ENCODE assay signal across 8 mouse cellular contexts in the genomic region with DNA sequence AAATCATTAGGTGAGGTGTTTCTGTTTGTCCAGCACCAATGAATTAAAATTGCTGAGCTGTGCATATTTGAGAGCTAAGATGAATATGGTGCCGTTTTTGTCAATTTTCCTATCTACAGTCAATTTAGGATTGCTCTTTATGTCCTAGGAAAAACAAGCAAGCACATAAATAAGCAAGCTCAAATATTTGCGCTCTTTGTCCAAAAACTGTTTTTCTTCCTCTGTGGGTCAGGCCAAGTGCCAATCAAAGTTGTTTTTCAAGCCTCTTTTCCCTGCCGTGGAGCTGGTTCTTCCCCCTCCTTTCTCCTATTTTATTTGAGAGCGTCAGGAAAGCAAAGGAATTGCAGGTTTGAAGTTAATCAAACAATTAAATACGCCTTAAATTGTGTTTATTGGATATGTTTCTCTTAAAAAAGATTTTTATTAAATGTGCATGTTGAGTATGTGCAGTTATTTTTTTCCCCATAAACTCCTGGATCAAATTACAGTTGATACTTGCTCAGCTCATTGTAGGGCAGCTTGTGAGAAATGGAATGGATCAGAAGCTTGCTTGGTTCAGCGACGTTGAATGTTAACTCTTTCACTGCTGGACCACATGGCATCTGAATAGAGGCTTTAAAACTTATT. TPM values are rescaled to one million over a fixed set of nuclear protein-coding genes. Genes with fewer than 3 reads are reported as not detected.
DNase-seq lines count a peak whose midpoint lies in the region; ATAC-seq and TF ChIP-seq lines count a peak whose summit lies in the region.

No protein-coding gene starts in this region.

- ATAC-seq in heart, embryonic 16.5 days (replicated peaks; ENCODE audit: extremely low read depth, insufficient read depth, low FRiP score), result no peak
- ATAC-seq in limb, embryonic 14.5 days (ENCODE audit: low FRiP score, low read depth), result no peak

- 0 out of 2 replicates have a peak, but pooled peaks have one; percentile 39 for TF ChIP-seq POLR2A in cortical plate, adult 2 months (IDR thresholded peaks at IDR 0.05; ENCODE audit: extremely low read depth, insufficient read depth, low read length)
- TF ChIP-seq POLR2A in limb, embryonic 14.5 days (IDR thresholded peaks at IDR 0.05; ENCODE audit: borderline replicate concordance, extremely low read depth, insufficient read depth, insufficient read length), result no peak
- TF ChIP-seq POLR2A in olfactory bulb, adult 2 months (IDR thresholded peaks at IDR 0.05; ENCODE audit: insufficient read depth, low read depth, low read length), result no peak

- peak; percentile 34 for TF ChIP-seq CTCF in layer of hippocampus, adult 2 months (conservative IDR thresholded peaks at IDR 0.05)
- no peak for TF ChIP-seq CTCF in cortical plate, adult 2 months (IDR thresholded peaks at IDR 0.05; ENCODE audit: extremely low read depth, insufficient read depth, low read length)
- no peak for TF ChIP-seq CTCF in olfactory bulb, adult 2 months (IDR thresholded peaks at IDR 0.05; ENCODE audit: insufficient read depth, low read depth, low read length)

- WGBS in heart, embryonic 16.5 days, result 6% methylated on average over 7 of the region's 7 CpGs
- WGBS in limb, embryonic 14.5 days, result 1% methylated on average over 7 of the region's 7 CpGs
- 0% methylated on average over 7 of the region's 7 CpGs for WGBS in olfactory bulb, adult 2 months

- DNase-seq in layer of hippocampus, adult 2 months (ENCODE audit: low spot score in 2 of 2), result peak; percentile 20 to 23
- DNase-seq in layer of hippocampus, adult 9-10 months (ENCODE audit: low spot score), result no peak
- peak; percentile 59 for DNase-seq in limb, embryonic 14.5 days (ENCODE audit: low spot score)
- no peak for DNase-seq in thymus, postnatal 0 days (ENCODE audit: low spot score)
- DNase-seq in layer of hippocampus, adult 8-10 months (ENCODE audit: low spot score in 2 of 2), result no peak

- no peaks in the 10 kb centered on the region for H3K36me3 ChIP-seq in heart, embryonic 16.5 days (ENCODE audit: control insufficient read depth, insufficient read depth)
- H3K36me3 ChIP-seq in limb, embryonic 14.5 days (ENCODE audit: control insufficient read depth, insufficient read depth, low read length), result no peaks in the 10 kb centered on the region

- peaks cover 3% of the 10 kb centered on the region; the same call in 1 of the 2 replicates for H3K4me1 ChIP-seq in cortical plate, adult 2 months (ENCODE audit: control insufficient read depth, insufficient read depth, low read length)
- no peaks in the 10 kb centered on the region; the same call in none of the 2 replicates for H3K4me1 ChIP-seq in heart, embryonic 16.5 days (ENCODE audit: control insufficient read depth, insufficient read depth, low read length)
- H3K4me1 ChIP-seq in limb, embryonic 14.5 days (ENCODE audit: control insufficient read depth, insufficient read depth, low read length), result peaks cover 17% of the 10 kb centered on the region
- H3K4me1 ChIP-seq in olfactory bulb, adult 2 months (ENCODE audit: control insufficient read depth, insufficient read depth, low read length), result peaks cover 5% of the 10 kb centered on the region

- H3K4me3 ChIP-seq in layer of hippocampus, adult 2 months, result peak overlapping the region; percentile 96
- peak overlapping the region; percentile 79 for H3K4me3 ChIP-seq in cortical plate, adult 2 months (ENCODE audit: insufficient read depth, low read length)
- peak overlapping the region; percentile 83 for H3K4me3 ChIP-seq in heart, embryonic 16.5 days (ENCODE audit: low read length)
- peak overlapping the region; percentile 76 for H3K4me3 ChIP-seq in limb, embryonic 14.5 days (replicated peaks; ENCODE audit: low read length)
- H3K4me3 ChIP-seq in olfactory bulb, adult 2 months (ENCODE audit: insufficient read depth, low read depth, low read length), result peak overlapping the region; percentile 48

- no peaks in the 10 kb centered on the region for H3K27me3 ChIP-seq in heart, embryonic 16.5 days (ENCODE audit: control insufficient read depth, insufficient read depth, low read length)
- H3K27me3 ChIP-seq in limb, embryonic 14.5 days (ENCODE audit: control insufficient read depth, insufficient read depth, low read length), result no peaks in the 10 kb centered on the region

- peak overlapping the region; percentile 95 for H3K27ac ChIP-seq in layer of hippocampus, adult 2 months
- no peak overlapping the region for H3K27ac ChIP-seq in cortical plate, adult 2 months (ENCODE audit: insufficient read depth, low read length)
- peak overlapping the region; percentile 14; the same call in 1 of the 2 replicates for H3K27ac ChIP-seq in heart, embryonic 16.5 days (ENCODE audit: low read length)
- H3K27ac ChIP-seq in limb, embryonic 14.5 days (replicated peaks; ENCODE audit: low read depth, low read length), result peak overlapping the region; percentile 92; the same call in 1 of the 2 replicates
- H3K27ac ChIP-seq in olfactory bulb, adult 2 months (ENCODE audit: insufficient read depth, low read depth, low read length), result no peak overlapping the region

- H3K9ac ChIP-seq in heart, embryonic 16.5 days (ENCODE audit: low read length), result peak overlapping the region; percentile 86
- peak overlapping the region; percentile 82 for H3K9ac ChIP-seq in limb, embryonic 14.5 days (ENCODE audit: low read depth, low read length, severe bottlenecking)

- H3K9me3 ChIP-seq in heart, embryonic 16.5 days (replicated peaks; ENCODE audit: control insufficient read depth, low read length), result no peaks in the 10 kb centered on the region
- no peaks in the 10 kb centered on the region for H3K9me3 ChIP-seq in limb, embryonic 14.5 days (ENCODE audit: control insufficient read depth, low read length)

- H3K4me2 ChIP-seq in heart, embryonic 16.5 days (ENCODE audit: low read depth, low read length), result peak overlapping the region; percentile 91
- H3K4me2 ChIP-seq in limb, embryonic 14.5 days (replicated peaks; ENCODE audit: low read depth, low read length, severe bottlenecking), result peak overlapping the region; percentile 55

RNA-seq across cellular contexts. Expression of a gene that starts 2.6 kb away (rescaled TPM):
- total RNA-seq in layer of hippocampus, adult 2 months (2021), result 10 to 100 TPM; 66.8 TPM
- polyA plus RNA-seq in cortical plate, adult 2 months (2012; rRNA removed), result 32.4 and 36.7 TPM in 2 replicates
- polyA plus RNA-seq in heart, embryonic 16.5 days (2015; fragmentation: Nextera tagmentation; extraction: Ambion mirVana), result 9.2 and 10.1 TPM in 2 replicates
- polyA plus RNA-seq in limb, embryonic 14.5 days (2012; rRNA removed), result 25.3 and 28.1 TPM in 2 replicates
- polyA plus RNA-seq in limb, embryonic 14.5 days (2014; fragmentation: Nextera tagmentation; extraction: Ambion mirVana), result 21.1 and 31.5 TPM in 2 replicates
- 243 TPM in 1 of 2 replicates, not detected in the other for polyA plus RNA-seq in olfactory bulb, adult 2 months (2012; ENCODE audit: insufficient read depth, insufficient read length, low replicate concordance, missing spikeins)
- polyA plus RNA-seq in thymus, postnatal 0 days (2015; fragmentation: Nextera tagmentation; extraction: Ambion mirVana), result 18.8 and 19.3 TPM in 2 replicates
- 10 to 100 TPM; 57.5 to 84.9 (median 73.2) TPM for total RNA-seq in layer of hippocampus, adult 8-10 months (2022)

Comparison
In these comparisons a context has a peak if more than half of its experiments do, and no peak if none do; other contexts are left out.
1. DNase-seq: peak in layer of hippocampus, adult 2 months (2 of 2) and limb, embryonic 14.5 days (single experiment); none in layer of hippocampus, adult 9-10 months (single experiment), thymus, postnatal 0 days (single experiment) and layer of hippocampus, adult 8-10 months (0 of 2).
2. H3K27ac ChIP-seq: peak in layer of hippocampus, adult 2 months (single experiment), heart, embryonic 16.5 days (single experiment) and limb, embryonic 14.5 days (single experiment); none in cortical plate, adult 2 months (single experiment) and olfactory bulb, adult 2 months (single experiment).
3. Peak in every context shown above with its lines, with median percentiles within 50 percentile points of each other: H3K4me3 ChIP-seq.